Mouse (Mus musculus) effector memory CD4-positive, alpha-beta T cell, adult 7 months (primary cell): ENCODE data around the gene Gsap. TPM values are rescaled to one million over a fixed set of nuclear protein-coding genes. Genes with fewer than 3 reads are reported as not detected.

Experiments
- polyA plus RNA-seq: library from polyadenylated mRNA; unstranded; fragments of 100-300 nt; shearing (Covaris generic); gene quantifications from one replicate; pipeline ENCODE4 v1.2.1, GENCODE M21; 2017

Gsap gene
- polyA plus RNA-seq = 28.4 TPM

DNA sequence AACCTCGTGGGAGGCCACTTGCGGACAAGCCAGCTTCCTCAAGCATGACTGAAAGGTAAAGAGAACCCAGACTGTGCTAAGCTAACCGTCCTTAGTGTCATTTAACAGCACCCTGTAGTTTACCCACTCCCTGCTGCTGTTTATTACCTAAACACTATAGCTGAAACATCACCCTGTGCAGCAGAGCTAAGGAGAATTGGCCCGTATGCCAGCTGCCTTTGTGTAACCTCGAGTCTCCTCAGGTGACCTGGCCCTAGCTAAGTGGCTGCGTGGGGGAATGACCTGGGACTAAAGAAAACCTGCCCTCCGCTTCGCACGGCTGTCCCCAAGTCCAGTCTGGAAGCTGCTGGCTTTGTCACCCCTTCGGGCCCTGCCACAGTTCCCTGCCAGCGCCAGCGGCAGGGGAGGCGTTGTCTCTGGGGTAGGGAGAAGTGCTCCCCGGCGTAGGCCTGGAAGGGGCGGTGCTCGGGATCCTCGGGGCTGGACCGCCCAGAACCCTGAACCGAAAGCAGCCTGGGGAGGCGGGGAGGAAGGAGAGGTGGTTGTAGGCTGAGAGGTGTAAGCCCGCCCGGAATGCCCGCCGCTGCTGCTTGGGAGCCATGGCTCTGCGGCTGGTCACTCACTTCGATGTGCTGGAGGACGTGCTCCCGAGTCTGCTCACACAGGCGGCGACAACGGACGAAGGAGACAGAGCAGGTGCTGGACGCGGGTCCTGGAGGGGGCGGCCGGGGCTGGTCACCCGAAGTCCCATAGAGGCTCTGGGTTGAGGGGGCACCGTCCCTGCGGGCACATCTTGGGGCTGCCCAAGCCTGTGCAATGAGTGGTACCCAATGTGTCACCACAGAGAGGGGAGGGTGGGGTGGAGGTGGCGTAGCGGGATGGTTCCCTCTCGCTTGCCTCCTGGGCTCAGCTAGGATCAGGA is at the start of gene Gsap:
Gene Gsap, plus strand, starts transcription at position 492 of the 922 bp plus-strand sequence.

Other genes with a start within 250 kb of the Gsap start
- 44.9 TPM for gene Rsbn1l, start 229.9 kb upstream of the Gsap start, polyA plus RNA-seq
- gene Ptpn12, start 130.3 kb upstream of the Gsap start, polyA plus RNA-seq = 18.9 TPM
- gene Fgl2, start 186.4 kb downstream of the Gsap start, polyA plus RNA-seq = 4.0 TPM
- gene Ccdc146, start 238.4 kb downstream of the Gsap start, polyA plus RNA-seq = 0.15 TPM
- gene Fam185a, start 238.7 kb downstream of the Gsap start, polyA plus RNA-seq = 2.9 TPM